Mouse (Mus musculus): Measurements from ENCODE around the gene Pitpna.

Gene Pitpna

DNA sequence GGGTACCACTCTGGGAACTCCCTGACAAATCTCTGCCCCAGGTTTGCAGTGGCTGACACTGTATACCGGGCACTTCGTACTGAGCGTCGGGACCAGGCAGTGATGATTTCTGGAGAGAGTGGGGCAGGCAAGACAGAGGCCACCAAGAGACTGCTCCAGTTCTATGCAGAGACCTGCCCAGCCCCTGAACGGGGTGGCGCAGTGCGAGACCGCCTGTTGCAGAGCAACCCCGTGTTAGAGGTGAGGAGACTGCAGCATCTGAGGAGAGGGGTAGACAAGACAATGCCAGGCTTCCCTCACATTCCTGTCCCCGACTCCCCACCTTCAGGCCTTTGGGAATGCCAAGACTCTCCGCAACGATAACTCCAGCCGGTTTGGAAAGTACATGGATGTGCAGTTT, 70.4 kb downstream of the Pitpna start:
- no peak for DNase-seq (ENCODE audit: low spot score)

GRCm38 (mm10) chr11:75658996-75659750, 71.3 kb downstream of the Pitpna start:
- peak; percentile 89 for DNase-seq (ENCODE audit: low spot score)

- DNase-seq (ENCODE audit: low spot score) = no peak
Measured at GRCm38 (mm10) chr11:75660081-75660590, 72.2 kb downstream of the Pitpna start.

GRCm38 (mm10) chr11:75660941-75661800, 73.3 kb downstream of the Pitpna start:
- DNase-seq (ENCODE audit: low spot score) = no peak

DNA sequence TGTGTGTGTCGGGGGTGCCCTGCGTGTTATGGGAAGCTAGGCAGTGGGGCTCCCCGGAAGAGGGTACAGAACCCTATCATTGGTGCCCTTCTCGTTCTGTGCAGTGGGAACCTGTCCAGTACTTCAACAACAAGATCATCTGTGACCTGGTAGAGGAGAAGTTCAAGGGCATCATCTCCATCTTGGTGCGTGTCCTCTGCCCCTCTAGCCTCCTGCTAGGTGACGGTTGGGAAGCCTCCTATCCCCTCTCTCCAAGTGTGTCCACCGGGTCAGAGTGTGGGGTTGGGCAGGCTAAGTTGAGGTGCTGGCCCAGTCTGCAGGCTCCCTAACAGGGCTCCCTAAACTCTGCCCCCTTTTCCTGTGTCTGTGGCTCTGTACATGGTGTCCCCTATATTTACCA, 74.2 kb downstream of the Pitpna start:
- no peak for DNase-seq (ENCODE audit: low spot score)

DNA sequence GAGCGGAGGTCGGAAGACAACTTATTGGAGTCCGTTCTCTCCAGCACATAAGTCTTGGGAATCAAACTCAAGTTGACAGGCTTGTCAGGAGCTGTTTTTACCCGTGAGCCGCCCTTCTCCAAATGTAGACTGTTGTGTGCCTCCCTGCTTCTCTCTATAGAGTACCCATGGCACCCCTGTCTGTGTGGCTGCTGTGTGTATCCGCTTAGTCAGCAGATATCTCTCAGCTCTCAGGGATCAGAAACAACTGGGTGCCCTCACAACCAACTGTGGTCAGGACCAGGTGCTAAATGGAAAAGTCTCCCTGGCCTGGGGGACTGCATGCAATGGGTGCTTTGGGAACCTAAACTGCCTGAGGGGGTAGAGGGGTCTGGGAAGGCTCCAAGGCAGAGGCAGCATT, 78.4 kb downstream of the Pitpna start:
- no peak for DNase-seq (ENCODE audit: low spot score)

DNA sequence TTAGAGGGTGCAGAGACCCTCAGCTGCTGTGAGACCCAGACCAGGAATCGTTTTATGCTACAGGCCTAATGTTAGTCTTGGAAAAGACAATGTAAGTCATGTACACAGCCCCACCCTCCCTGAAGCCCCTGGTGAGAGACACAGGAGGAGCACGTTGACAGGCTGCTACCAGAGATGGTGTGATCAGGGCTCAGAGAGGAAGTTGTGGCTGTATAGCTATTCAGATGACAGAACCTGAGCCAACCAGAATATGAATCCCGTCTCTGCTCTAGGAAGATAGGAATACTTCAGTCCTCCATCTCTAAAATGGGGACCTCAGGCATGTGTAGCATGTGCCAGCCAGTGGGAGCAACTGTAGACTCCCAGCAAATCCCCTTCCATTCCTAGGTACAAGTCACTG, 80.7 kb downstream of the Pitpna start:
- DNase-seq (ENCODE audit: low spot score) = no peak

DNA sequence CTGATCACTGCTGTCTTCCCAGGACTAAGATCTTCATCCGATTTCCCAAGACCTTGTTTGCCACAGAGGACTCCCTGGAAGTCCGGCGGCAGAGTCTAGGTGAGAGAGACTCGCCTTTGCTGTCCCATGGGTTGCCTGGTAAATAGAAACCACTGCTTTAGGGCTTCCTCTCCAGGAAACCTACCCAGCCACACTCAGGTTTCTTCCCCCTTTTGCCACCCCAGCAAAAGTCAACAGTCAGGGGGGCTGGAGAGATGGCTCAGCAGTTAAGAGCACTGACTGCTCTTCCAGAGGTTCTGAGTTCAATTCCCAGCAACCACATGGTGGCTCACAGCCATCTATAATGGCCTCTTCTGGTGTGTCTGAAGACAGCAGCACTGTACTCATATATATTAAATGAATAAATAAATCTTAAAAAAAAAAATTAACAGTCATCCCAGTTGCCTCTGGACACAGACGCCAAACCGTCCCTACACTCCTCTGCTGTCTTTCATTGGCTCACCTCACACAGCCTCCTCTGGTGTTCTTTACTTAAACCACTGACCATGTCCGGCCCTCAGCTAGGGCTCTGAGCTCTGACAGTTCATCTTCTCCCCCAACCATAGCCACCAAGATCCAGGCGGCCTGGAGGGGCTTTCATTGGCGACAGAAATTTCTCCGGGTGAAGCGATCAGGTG, 81.4 kb downstream of the Pitpna start:
- no peak for DNase-seq (ENCODE audit: low spot score)

DNA sequence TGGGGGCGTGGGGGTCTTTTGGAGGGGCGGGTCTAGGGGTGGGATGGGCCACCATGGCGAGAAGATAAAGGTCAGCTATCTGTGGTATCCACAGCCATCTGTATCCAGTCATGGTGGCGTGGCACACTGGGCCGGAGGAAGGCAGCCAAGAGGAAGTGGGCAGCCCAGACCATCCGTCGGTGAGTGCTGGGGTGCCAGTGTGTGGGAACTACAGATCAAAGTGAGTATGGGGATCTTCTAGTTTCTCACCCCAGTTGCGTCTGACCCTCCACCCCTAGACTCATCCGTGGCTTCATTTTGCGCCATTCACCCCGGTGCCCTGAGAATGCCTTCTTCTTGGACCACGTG, 81.9 kb downstream of the Pitpna start:
- no peak for DNase-seq (ENCODE audit: low spot score)

GRCm38 (mm10) chr11:75671426-75672180, 83.7 kb downstream of the Pitpna start:
- no peak for DNase-seq (ENCODE audit: low spot score)

GRCm38 (mm10) chr11:75673411-75673810, 85.5 kb downstream of the Pitpna start:
- DNase-seq (ENCODE audit: low spot score) = no peak

- peak; percentile 25 for DNase-seq (ENCODE audit: low spot score)
Measured at GRCm38 (mm10) chr11:75674875-75675274, 87.0 kb downstream of the Pitpna start.

GRCm38 (mm10) chr11:75677881-75678746, 90.2 kb downstream of the Pitpna start:
- no peak for DNase-seq (ENCODE audit: low spot score)

Measured in adipocyte (in vitro differentiated cells).